Mouse (Mus musculus): ENCODE results near the gene Poln. TPM values are rescaled to one million over a fixed set of nuclear protein-coding genes. Genes with fewer than 3 reads are reported as not detected.

Poln gene
- polyA plus RNA-seq, 1 experiment = 2.3 TPM

GRCm38 (mm10) chr5:34176691-34177090 is 7.4 kb upstream of the Poln start:
- Histone ChIP-seq H3K27ac (ENCODE audit: control insufficient read depth, insufficient read depth, low read length) (no peak overlapping the region), H3K4me3 (ENCODE audit: control insufficient read depth, insufficient read depth, low read length) (no peak overlapping the region), H3K36me3 (ENCODE audit: control insufficient read depth, insufficient read depth, low read length) (peaks cover 80% of the 10 kb centered on the region), H3K4me1 (replicated peaks; ENCODE audit: control insufficient read depth, insufficient read depth, low read length) (0 out of 2 replicates have a peak, but pooled peaks cover 2% of the 10 kb centered on the region), H3K27me3 (ENCODE audit: control insufficient read depth, insufficient read depth, low read length) (no peaks in the 10 kb centered on the region)
- WGBS = 98% methylated on average over 10 of the region's 10 CpGs
- TF ChIP-seq POLR2A (IDR thresholded peaks at IDR 0.05; ENCODE audit: control insufficient read depth, extremely low read depth, insufficient read depth, low read length, poor library complexity) = no peak
- no peak for DNase-seq

DNA sequence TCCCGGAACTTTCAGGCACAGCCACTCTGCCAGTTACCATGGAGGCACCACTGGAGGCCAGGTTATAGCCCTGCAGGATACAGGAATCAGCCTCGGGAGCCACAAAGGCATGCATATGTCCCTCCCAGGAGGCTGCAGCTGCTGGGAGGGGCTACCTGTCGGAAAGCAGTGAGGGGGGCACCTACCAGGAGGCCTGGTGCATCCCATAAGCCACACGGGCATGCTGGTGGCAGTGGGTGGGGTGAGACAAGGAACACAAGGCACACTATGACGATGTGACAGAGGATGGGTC is 6.1 kb upstream of the Poln start:
- 77% methylated on average over 5 of the region's 5 CpGs for WGBS

DNA sequence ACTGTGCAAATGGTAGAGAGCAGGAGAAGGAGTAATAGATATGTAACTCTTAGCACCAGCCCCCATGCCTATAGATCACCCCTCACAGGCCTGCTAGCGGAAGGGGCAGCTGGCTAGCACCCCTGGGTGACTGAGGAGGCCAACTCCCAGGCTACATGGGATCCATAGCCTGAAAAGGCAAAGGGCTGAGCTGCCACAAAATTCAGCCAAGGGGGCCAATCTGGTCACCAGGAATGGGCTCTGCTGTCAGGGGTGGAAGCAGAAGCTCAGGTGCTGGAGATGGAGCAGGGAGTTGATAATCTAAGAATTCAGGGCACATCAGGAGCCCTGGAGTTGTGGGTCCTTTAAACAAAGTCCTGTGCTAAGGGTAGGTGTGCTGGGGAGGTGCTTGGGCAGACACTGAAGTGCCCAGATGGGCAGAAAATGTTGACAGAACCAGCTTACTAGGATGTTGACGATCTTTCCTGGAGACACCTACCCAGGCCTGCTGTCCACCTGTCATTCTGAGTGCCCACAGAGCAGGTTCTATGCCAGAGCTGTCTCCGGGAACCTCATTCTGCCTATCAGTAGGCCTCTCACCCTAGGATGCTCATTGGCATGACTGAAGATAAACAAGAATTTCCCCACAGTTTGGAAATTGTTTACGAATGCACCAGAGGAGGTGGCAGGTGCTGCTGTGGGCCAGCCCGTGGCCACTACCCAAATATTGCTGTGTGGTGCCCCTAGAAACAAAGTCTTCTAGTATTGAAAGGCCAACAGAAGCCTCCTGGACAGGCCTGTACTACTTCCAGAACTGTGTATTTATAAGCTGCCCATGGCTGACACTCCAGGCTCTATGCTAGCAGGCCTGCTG is 5.5 kb upstream of the Poln start:
- Histone ChIP-seq H3K4me3 (ENCODE audit: control insufficient read depth, insufficient read depth, low read length) (no peak overlapping the region), H3K27me3 (ENCODE audit: control insufficient read depth, insufficient read depth, low read length) (no peaks in the 10 kb centered on the region), H3K27ac (ENCODE audit: control insufficient read depth, insufficient read depth, low read length) (no peak overlapping the region), H3K36me3 (ENCODE audit: control insufficient read depth, insufficient read depth, low read length) (peaks cover 67% of the 10 kb centered on the region), H3K4me1 (replicated peaks; ENCODE audit: control insufficient read depth, insufficient read depth, low read length) (no peaks in the 10 kb centered on the region)
- WGBS = 96% methylated on average over 5 of the region's 5 CpGs
- DNase-seq = no peak
- TF ChIP-seq CTCF (IDR thresholded peaks at IDR 0.05; ENCODE audit: borderline replicate concordance, control insufficient read depth, extremely low read depth, insufficient read depth, low read length, poor library complexity) (0 out of 2 replicates have a peak, but pooled peaks have one; percentile 5), POLR2A (IDR thresholded peaks at IDR 0.05; ENCODE audit: control insufficient read depth, extremely low read depth, insufficient read depth, low read length, poor library complexity) (no peak)

More for the DNA sequence above, 6.1 kb upstream of the Poln start:
- no peak for DNase-seq
- H3K36me3 ChIP-seq (ENCODE audit: control insufficient read depth, insufficient read depth, low read length) = peaks cover 73% of the 10 kb centered on the region
- no peaks in the 10 kb centered on the region for H3K27me3 ChIP-seq (ENCODE audit: control insufficient read depth, insufficient read depth, low read length)
- H3K4me1 ChIP-seq (replicated peaks; ENCODE audit: control insufficient read depth, insufficient read depth, low read length) = no peaks in the 10 kb centered on the region
- TF ChIP-seq CTCF (IDR thresholded peaks at IDR 0.05; ENCODE audit: borderline replicate concordance, control insufficient read depth, extremely low read depth, insufficient read depth, low read length, poor library complexity) (no peak), POLR2A (IDR thresholded peaks at IDR 0.05; ENCODE audit: control insufficient read depth, extremely low read depth, insufficient read depth, low read length, poor library complexity) (no peak)
- no peak overlapping the region for H3K27ac ChIP-seq (ENCODE audit: control insufficient read depth, insufficient read depth, low read length)
- H3K4me3 ChIP-seq (ENCODE audit: control insufficient read depth, insufficient read depth, low read length) = no peak overlapping the region

DNA sequence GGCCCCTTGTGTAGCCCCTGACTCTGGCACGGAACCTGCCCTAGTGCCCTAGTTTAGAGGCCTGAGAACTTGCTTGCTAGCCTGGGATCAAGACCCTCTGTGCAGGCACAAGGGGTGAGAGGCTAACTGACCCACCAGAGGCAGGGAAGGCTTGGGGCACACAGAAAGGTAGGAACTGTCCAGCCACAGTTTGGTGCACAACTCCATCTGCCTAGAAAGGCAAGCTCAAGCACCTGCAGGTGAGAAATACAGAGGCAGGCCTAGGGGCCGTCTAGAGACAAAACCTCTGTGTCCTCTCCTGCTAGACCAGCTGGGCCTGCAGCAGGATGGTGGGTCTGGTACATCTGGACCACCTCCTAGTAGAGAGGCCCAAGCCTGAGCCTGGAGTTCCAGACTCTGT is 4.8 kb upstream of the Poln start:
- 94% methylated on average over 2 of the region's 2 CpGs for WGBS
- no peak for DNase-seq
- H3K36me3 ChIP-seq (ENCODE audit: control insufficient read depth, insufficient read depth, low read length) = peaks cover 59% of the 10 kb centered on the region
- H3K27me3 ChIP-seq (ENCODE audit: control insufficient read depth, insufficient read depth, low read length) = no peaks in the 10 kb centered on the region
- no peak overlapping the region for H3K4me3 ChIP-seq (ENCODE audit: control insufficient read depth, insufficient read depth, low read length)
- no peak overlapping the region for H3K27ac ChIP-seq (ENCODE audit: control insufficient read depth, insufficient read depth, low read length)
- H3K4me1 ChIP-seq (replicated peaks; ENCODE audit: control insufficient read depth, insufficient read depth, low read length) = no peaks in the 10 kb centered on the region; the same call in 1 of the 2 replicates
- TF ChIP-seq POLR2A (IDR thresholded peaks at IDR 0.05; ENCODE audit: control insufficient read depth, extremely low read depth, insufficient read depth, low read length, poor library complexity) = no peak

- no peak overlapping the region for H3K4me3 ChIP-seq (ENCODE audit: control insufficient read depth, insufficient read depth, low read length)
- no peaks in the 10 kb centered on the region; the same call in 1 of the 2 replicates for H3K4me1 ChIP-seq (replicated peaks; ENCODE audit: control insufficient read depth, insufficient read depth, low read length)
- no peak for TF ChIP-seq CTCF (IDR thresholded peaks at IDR 0.05; ENCODE audit: borderline replicate concordance, control insufficient read depth, extremely low read depth, insufficient read depth, low read length, poor library complexity)
- TF ChIP-seq POLR2A (IDR thresholded peaks at IDR 0.05; ENCODE audit: control insufficient read depth, extremely low read depth, insufficient read depth, low read length, poor library complexity) = no peak
- no peak for DNase-seq
- 83% methylated on average over 4 of the region's 4 CpGs for WGBS
- H3K27me3 ChIP-seq (ENCODE audit: control insufficient read depth, insufficient read depth, low read length) = no peaks in the 10 kb centered on the region
- peaks cover 27% of the 10 kb centered on the region for H3K36me3 ChIP-seq (ENCODE audit: control insufficient read depth, insufficient read depth, low read length)
- H3K27ac ChIP-seq (ENCODE audit: control insufficient read depth, insufficient read depth, low read length) = no peak overlapping the region
These were observed 1.5 kb upstream of the Poln start for GRCm38 (mm10) chr5:34170726-34171125.

GRCm38 (mm10) chr5:34169954-34170353 is 706 bp upstream of the Poln start:
- peak overlapping the region; percentile 40 for H3K4me3 ChIP-seq (ENCODE audit: control insufficient read depth, insufficient read depth, low read length)
- no peaks in the 10 kb centered on the region; the same call in 1 of the 2 replicates for H3K4me1 ChIP-seq (replicated peaks; ENCODE audit: control insufficient read depth, insufficient read depth, low read length)
- no peaks in the 10 kb centered on the region for H3K27me3 ChIP-seq (ENCODE audit: control insufficient read depth, insufficient read depth, low read length)
- no peak for DNase-seq
- H3K27ac ChIP-seq (ENCODE audit: control insufficient read depth, insufficient read depth, low read length) = peak overlapping the region; percentile 78
- 62% methylated on average over 3 of the region's 3 CpGs for WGBS
- H3K36me3 ChIP-seq (ENCODE audit: control insufficient read depth, insufficient read depth, low read length) = peaks cover 20% of the 10 kb centered on the region
- TF ChIP-seq POLR2A (IDR thresholded peaks at IDR 0.05; ENCODE audit: control insufficient read depth, extremely low read depth, insufficient read depth, low read length, poor library complexity) (no peak), CTCF (IDR thresholded peaks at IDR 0.05; ENCODE audit: borderline replicate concordance, control insufficient read depth, extremely low read depth, insufficient read depth, low read length, poor library complexity) (no peak)

- DNase-seq = no peak
- Histone ChIP-seq H3K4me1 (replicated peaks; ENCODE audit: control insufficient read depth, insufficient read depth, low read length) (no peaks in the 10 kb centered on the region; the same call in 1 of the 2 replicates), H3K27me3 (ENCODE audit: control insufficient read depth, insufficient read depth, low read length) (no peaks in the 10 kb centered on the region), H3K36me3 (ENCODE audit: control insufficient read depth, insufficient read depth, low read length) (peaks cover 13% of the 10 kb centered on the region), H3K4me3 (ENCODE audit: control insufficient read depth, insufficient read depth, low read length) (no peak overlapping the region), H3K27ac (ENCODE audit: control insufficient read depth, insufficient read depth, low read length) (no peak overlapping the region)
- TF ChIP-seq CTCF (IDR thresholded peaks at IDR 0.05; ENCODE audit: borderline replicate concordance, control insufficient read depth, extremely low read depth, insufficient read depth, low read length, poor library complexity) (no peak), POLR2A (IDR thresholded peaks at IDR 0.05; ENCODE audit: control insufficient read depth, extremely low read depth, insufficient read depth, low read length, poor library complexity) (no peak)
- WGBS = 81% methylated on average over 4 of the region's 4 CpGs
These were observed 1.4 kb downstream of the Poln start for GRCm38 (mm10) chr5:34167857-34168256.
